Mouse (Mus musculus): ENCODE measurements around the gene Defb19. TPM values are rescaled to one million over a fixed set of nuclear protein-coding genes. Genes with fewer than 3 reads are reported as not detected.

The Defb19 gene
- polyA plus RNA-seq, 2 experiments = not detected

DNA sequence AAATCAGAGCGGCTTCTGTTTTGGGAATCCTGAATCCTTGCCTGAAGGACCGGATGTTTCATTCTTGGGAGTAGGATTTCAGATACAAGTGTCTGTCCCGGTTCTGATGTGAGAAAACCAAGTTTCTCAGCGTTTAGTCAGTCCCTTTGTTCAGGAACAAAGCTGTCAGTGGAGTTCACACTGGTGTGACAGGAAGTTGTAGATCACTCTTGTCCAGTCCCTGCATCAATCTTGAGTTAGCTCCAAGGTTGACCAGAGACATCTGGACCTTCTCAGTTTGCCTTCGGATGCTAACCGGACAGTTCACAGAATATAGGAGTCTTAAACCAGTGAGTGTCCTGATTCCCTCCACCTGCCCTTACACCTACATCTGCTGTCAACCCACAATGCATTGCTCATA lies 27.6 kb upstream of the Defb19 start:
- no peak for DNase-seq (ENCODE audit: low read depth in 3 of 3, low spot score in 3 of 3)

DNA sequence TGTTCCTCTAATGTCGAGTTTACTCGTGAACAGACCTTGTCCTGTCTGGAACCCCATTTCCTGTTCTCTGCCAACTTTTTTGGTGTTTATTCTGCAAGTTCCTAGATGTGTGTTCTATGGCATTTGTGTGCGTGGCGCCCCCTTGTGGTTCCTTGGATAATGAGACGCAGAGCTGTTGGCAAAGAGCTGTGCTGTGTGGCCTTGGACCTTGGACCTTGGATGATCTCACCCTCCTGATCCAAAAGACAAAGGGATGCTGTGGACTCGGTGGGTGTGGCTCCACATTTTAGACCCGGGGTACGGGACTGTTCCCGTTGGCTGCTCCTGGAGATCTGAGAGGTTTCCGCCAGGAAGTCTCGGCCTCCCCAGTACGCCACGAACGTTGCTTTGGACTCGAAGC lies 23.9 kb upstream of the Defb19 start, which contains the start of gene Defb36:
Gene Defb36 (plus strand): TSS at position 271 of the 400 bp plus-strand sequence.
- Histone ChIP-seq H3K27me3 (ENCODE audit: control insufficient read depth, insufficient read depth, low read length) (no peaks in the 10 kb centered on the region), H3K4me2 (ENCODE audit: low read depth) (no peak within 1 kb of the TSS), H3K27ac (no peak within 1 kb of the TSS), H3K4me3 (ENCODE audit: insufficient read depth in 1 of 2, low read depth in 2 of 2, low read length in 2 of 2) (no peak within 1 kb of the TSS), H3K4me1 (replicated peaks; ENCODE audit: control insufficient read depth in 2 of 2, insufficient read depth in 2 of 2, low read length in 1 of 2) (no peaks in the 10 kb centered on the region), H3K9me3 (ENCODE audit: control insufficient read depth, low read length) (no peaks in the 10 kb centered on the region), H3K36me3 (replicated peaks; ENCODE audit: control insufficient read depth, insufficient read depth, low read depth) (no peaks in the 10 kb centered on the region), H3K9ac (replicated peaks) (no peak within 1 kb of the TSS)
- DNase-seq (ENCODE audit: low read depth in 3 of 3, low spot score in 3 of 3) (no peak), ATAC-seq (ENCODE audit: insufficient read depth) (no peak)
- WGBS (ENCODE audit: insufficient replicate concordance) = 62% methylated on average over 15 of the region's 15 CpGs
- no peak for TF ChIP-seq EP300 (IDR thresholded peaks at IDR 0.05; ENCODE audit: low read depth)
- TF ChIP-seq CTCF (IDR thresholded peaks at IDR 0.05; ENCODE audit: low read depth) = peak; percentile 64

More for the DNA sequence above, 27.6 kb upstream of the Defb19 start:
- TF ChIP-seq EP300 (IDR thresholded peaks at IDR 0.05; ENCODE audit: low read depth) = no peak
- no peak for TF ChIP-seq CTCF (IDR thresholded peaks at IDR 0.05; ENCODE audit: low read depth)
- WGBS (ENCODE audit: insufficient replicate concordance) = 35% methylated on average over 6 of the region's 6 CpGs
- no peaks in the 10 kb centered on the region for H3K9me3 ChIP-seq (ENCODE audit: control insufficient read depth, low read length)
- H3K36me3 ChIP-seq (replicated peaks; ENCODE audit: control insufficient read depth, insufficient read depth, low read depth) = no peaks in the 10 kb centered on the region
- no peak overlapping the region for H3K4me2 ChIP-seq (ENCODE audit: low read depth)
- H3K9ac ChIP-seq (replicated peaks) = no peak overlapping the region
- H3K27me3 ChIP-seq (ENCODE audit: control insufficient read depth, insufficient read depth, low read length) = no peaks in the 10 kb centered on the region
- H3K4me1 ChIP-seq (replicated peaks; ENCODE audit: control insufficient read depth in 2 of 2, insufficient read depth in 2 of 2, low read length in 1 of 2) = no peaks in the 10 kb centered on the region
- no peak for ATAC-seq (ENCODE audit: insufficient read depth)
- H3K27ac ChIP-seq = no peak overlapping the region
- H3K4me3 ChIP-seq (ENCODE audit: insufficient read depth in 1 of 2, low read depth in 2 of 2, low read length in 2 of 2) = no peak overlapping the region

DNA sequence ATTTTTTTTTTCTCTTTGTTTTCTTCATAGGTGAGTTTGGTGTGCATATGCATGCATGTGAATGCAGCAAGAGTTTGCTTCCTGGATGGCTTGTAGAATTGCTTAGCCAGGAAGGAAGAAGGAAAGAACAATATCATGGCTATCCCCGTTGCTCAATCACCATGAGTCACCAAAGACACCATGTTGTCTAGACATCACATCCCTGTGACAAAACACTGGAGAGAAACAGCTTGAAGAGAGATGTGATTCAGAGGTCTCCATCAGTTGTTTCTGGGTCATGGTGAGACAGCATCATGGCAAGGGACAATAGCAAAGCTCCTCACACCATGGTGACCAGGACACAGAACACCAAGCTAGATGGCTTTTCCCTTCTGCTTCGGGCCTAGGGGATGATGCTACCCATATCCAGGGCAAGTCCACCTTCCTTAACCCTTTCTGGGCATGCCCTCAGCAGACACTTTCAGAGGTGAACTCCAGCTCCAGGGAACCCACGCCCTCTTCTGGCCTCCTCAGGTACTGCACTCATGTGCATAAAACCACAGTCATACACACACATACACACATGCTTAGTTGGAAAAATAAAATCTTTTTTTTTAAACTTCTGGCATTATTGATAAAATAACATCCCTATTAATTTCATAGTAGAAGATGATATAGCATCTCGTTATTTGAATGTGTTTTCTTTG lies 21.3 kb upstream of the Defb19 start:
- no peaks in the 10 kb centered on the region for H3K27me3 ChIP-seq (ENCODE audit: control insufficient read depth, insufficient read depth, low read length)
- H3K4me2 ChIP-seq (ENCODE audit: low read depth) = no peak overlapping the region
- DNase-seq (ENCODE audit: low read depth in 3 of 3, low spot score in 3 of 3) = no peak
- TF ChIP-seq EP300 (IDR thresholded peaks at IDR 0.05; ENCODE audit: low read depth) (no peak), CTCF (IDR thresholded peaks at IDR 0.05; ENCODE audit: low read depth) (peak; percentile 55)
- H3K4me3 ChIP-seq (ENCODE audit: insufficient read depth in 1 of 2, low read depth in 2 of 2, low read length in 2 of 2) = no peak overlapping the region
- no peaks in the 10 kb centered on the region for H3K36me3 ChIP-seq (replicated peaks; ENCODE audit: control insufficient read depth, insufficient read depth, low read depth)
- 46% methylated on average over 4 of the region's 4 CpGs for WGBS (ENCODE audit: insufficient replicate concordance)
- H3K4me1 ChIP-seq (replicated peaks; ENCODE audit: control insufficient read depth in 2 of 2, insufficient read depth in 2 of 2, low read length in 1 of 2) = no peaks in the 10 kb centered on the region
- no peaks in the 10 kb centered on the region for H3K9me3 ChIP-seq (ENCODE audit: control insufficient read depth, low read length)
- ATAC-seq (ENCODE audit: insufficient read depth) = no peak
- no peak overlapping the region for H3K27ac ChIP-seq
- no peak overlapping the region for H3K9ac ChIP-seq (replicated peaks)

DNA sequence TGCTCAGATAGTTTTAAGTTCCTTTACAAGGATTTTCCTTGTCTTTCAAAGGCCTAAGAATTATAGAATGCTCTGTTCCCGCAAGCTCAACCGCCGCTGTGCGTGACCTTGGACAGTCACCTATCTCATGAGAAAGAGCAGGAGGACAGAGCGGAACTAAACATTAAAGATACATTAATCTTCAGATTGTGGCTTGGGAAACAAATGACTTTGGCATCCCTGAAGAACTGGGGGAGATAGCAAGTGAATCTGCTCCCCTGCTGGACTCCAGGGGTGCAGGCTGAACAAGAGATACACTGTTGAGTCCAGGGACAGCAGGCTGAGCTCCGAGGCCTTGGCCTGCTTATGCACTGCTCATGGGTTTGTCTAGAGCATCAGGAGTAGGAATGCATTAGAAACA lies 20.0 kb upstream of the Defb19 start:
- no peaks in the 10 kb centered on the region for H3K27me3 ChIP-seq (ENCODE audit: control insufficient read depth, insufficient read depth, low read length)
- 76% methylated on average over 6 of the region's 6 CpGs for WGBS (ENCODE audit: insufficient replicate concordance)
- no peak overlapping the region for H3K27ac ChIP-seq

DNA sequence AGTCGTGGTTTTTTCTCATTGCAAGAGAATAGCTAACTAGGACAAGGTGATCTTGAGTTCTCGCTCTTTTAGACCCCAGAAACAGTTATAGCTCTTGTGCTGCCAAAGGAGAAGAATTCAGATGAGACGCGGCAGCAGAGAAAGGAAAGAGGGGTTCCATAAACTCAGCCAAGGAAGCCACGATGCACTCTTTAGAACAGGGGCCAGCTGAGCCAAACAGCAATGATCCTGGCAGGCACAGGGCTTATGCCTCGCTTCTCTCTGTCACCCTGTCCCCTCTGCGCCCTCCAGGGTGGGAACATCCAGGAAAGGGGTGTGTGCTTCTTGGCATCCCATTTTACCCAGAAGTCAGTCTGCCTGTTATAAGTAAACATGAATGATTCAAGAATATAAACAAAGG lies 19.2 kb upstream of the Defb19 start, which contains the start of gene Defb45:
Gene Defb45 (minus strand): TSS at position 101 of the 400 bp plus-strand sequence.
- Histone ChIP-seq H3K4me3 (ENCODE audit: insufficient read depth in 1 of 2, low read depth in 2 of 2, low read length in 2 of 2) (no peak within 1 kb of the TSS), H3K27ac (no peak within 1 kb of the TSS), H3K9ac (replicated peaks) (no peak within 1 kb of the TSS), H3K4me2 (ENCODE audit: low read depth) (no peak within 1 kb of the TSS), H3K9me3 (ENCODE audit: control insufficient read depth, low read length) (no peaks in the 10 kb centered on the region), H3K4me1 (replicated peaks; ENCODE audit: control insufficient read depth in 2 of 2, insufficient read depth in 2 of 2, low read length in 1 of 2) (no peaks in the 10 kb centered on the region), H3K27me3 (ENCODE audit: control insufficient read depth, insufficient read depth, low read length) (no peaks in the 10 kb centered on the region), H3K36me3 (replicated peaks; ENCODE audit: control insufficient read depth, insufficient read depth, low read depth) (no peaks in the 10 kb centered on the region)
- TF ChIP-seq CTCF (IDR thresholded peaks at IDR 0.05; ENCODE audit: low read depth) (no peak), EP300 (IDR thresholded peaks at IDR 0.05; ENCODE audit: low read depth) (no peak)
- ATAC-seq (ENCODE audit: insufficient read depth) (no peak), DNase-seq (ENCODE audit: low read depth in 3 of 3, low spot score in 3 of 3) (no peak)
- WGBS (ENCODE audit: insufficient replicate concordance) = 46% methylated on average over 7 of the region's 7 CpGs

More for the DNA sequence above, 20.0 kb upstream of the Defb19 start:
- Histone ChIP-seq H3K4me2 (ENCODE audit: low read depth) (no peak overlapping the region), H3K36me3 (replicated peaks; ENCODE audit: control insufficient read depth, insufficient read depth, low read depth) (no peaks in the 10 kb centered on the region), H3K9me3 (ENCODE audit: control insufficient read depth, low read length) (no peaks in the 10 kb centered on the region), H3K9ac (replicated peaks) (no peak overlapping the region), H3K4me1 (replicated peaks; ENCODE audit: control insufficient read depth in 2 of 2, insufficient read depth in 2 of 2, low read length in 1 of 2) (no peaks in the 10 kb centered on the region), H3K4me3 (ENCODE audit: insufficient read depth in 1 of 2, low read depth in 2 of 2, low read length in 2 of 2) (no peak overlapping the region)
- TF ChIP-seq EP300 (IDR thresholded peaks at IDR 0.05; ENCODE audit: low read depth) (no peak), CTCF (IDR thresholded peaks at IDR 0.05; ENCODE audit: low read depth) (no peak)
- no peak for DNase-seq (ENCODE audit: low read depth in 3 of 3, low spot score in 3 of 3)
- no peak for ATAC-seq (ENCODE audit: insufficient read depth)

Data from liver, embryonic 14.5 days (tissue).